Mouse (Mus musculus): ENCODE data around the gene Isoc2b. TPM values are rescaled to one million over a fixed set of nuclear protein-coding genes. Genes with fewer than 3 reads are reported as not detected.
A peak's percentile ranks its signal among the peaks of the same experiment; 100 is the strongest.

Gene Isoc2b
- polyA plus RNA-seq, 1 experiment from 2014 or later: 3.3 TPM

DNA sequence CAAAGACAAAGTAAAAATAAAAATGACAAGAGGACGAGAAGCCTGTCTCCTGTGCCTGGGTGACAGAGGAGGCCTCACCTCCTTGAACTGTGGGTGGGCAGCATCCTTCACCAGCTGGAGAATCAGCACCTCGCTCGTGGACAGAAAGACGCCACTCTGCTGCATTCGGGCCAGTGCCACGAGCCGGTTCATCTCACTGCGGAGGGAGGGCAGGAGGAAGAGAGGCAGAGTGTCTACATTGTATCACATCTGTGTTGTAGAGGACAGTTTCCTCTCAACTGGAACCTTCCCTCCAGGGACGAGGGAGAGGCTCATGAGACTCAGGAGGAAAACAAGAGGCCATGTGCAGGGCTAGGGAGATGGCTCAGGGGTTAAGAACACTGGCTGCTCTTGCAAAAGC is 20.7 kb downstream of the Isoc2b start:
- no peak overlapping the region for H3K9ac ChIP-seq (ENCODE audit: low read length)
- DNase-seq (ENCODE audit: low spot score): no peak
- no peak overlapping the region for H3K27ac ChIP-seq (ENCODE audit: low read depth, low read length)
- H3K4me2 ChIP-seq (ENCODE audit: low read length): no peak overlapping the region
- H3K4me3 ChIP-seq (ENCODE audit: low read depth, low read length): no peak overlapping the region
- H3K27me3 ChIP-seq (replicated peaks; ENCODE audit: control insufficient read depth, insufficient read depth, low read length): no peaks in the 10 kb centered on the region; the same call in 1 of the 2 replicates
- ATAC-seq: no peak
- 65% methylated on average over 9 of the region's 9 CpGs for WGBS
- no peaks in the 10 kb centered on the region for H3K36me3 ChIP-seq (ENCODE audit: control insufficient read depth, insufficient read depth, low read length)
- H3K4me1 ChIP-seq (ENCODE audit: control insufficient read depth, insufficient read depth, low read length): no peaks in the 10 kb centered on the region; the same call in 1 of the 2 replicates
- H3K9me3 ChIP-seq (replicated peaks; ENCODE audit: control insufficient read depth, low read length): no peaks in the 10 kb centered on the region

GRCm38 (mm10) chr7:4844917-4845309 is 25.1 kb downstream of the Isoc2b start:
- Histone ChIP-seq H3K4me2 (ENCODE audit: low read length) (peak overlapping the region; percentile 93), H3K27me3 (replicated peaks; ENCODE audit: control insufficient read depth, insufficient read depth, low read length) (peaks cover 7% of the 10 kb centered on the region), H3K9me3 (replicated peaks; ENCODE audit: control insufficient read depth, low read length) (no peaks in the 10 kb centered on the region), H3K4me1 (ENCODE audit: control insufficient read depth, insufficient read depth, low read length) (peaks cover 19% of the 10 kb centered on the region), H3K27ac (ENCODE audit: low read depth, low read length) (peak overlapping the region; percentile 84), H3K9ac (ENCODE audit: low read length) (peak overlapping the region; percentile 63), H3K36me3 (ENCODE audit: control insufficient read depth, insufficient read depth, low read length) (no peaks in the 10 kb centered on the region), H3K4me3 (ENCODE audit: low read depth, low read length) (peak overlapping the region; percentile 50)
- 3% methylated on average over 13 of the region's 13 CpGs for WGBS
- ATAC-seq: peak; percentile 84
- DNase-seq (ENCODE audit: low spot score): peak; percentile 95

DNA sequence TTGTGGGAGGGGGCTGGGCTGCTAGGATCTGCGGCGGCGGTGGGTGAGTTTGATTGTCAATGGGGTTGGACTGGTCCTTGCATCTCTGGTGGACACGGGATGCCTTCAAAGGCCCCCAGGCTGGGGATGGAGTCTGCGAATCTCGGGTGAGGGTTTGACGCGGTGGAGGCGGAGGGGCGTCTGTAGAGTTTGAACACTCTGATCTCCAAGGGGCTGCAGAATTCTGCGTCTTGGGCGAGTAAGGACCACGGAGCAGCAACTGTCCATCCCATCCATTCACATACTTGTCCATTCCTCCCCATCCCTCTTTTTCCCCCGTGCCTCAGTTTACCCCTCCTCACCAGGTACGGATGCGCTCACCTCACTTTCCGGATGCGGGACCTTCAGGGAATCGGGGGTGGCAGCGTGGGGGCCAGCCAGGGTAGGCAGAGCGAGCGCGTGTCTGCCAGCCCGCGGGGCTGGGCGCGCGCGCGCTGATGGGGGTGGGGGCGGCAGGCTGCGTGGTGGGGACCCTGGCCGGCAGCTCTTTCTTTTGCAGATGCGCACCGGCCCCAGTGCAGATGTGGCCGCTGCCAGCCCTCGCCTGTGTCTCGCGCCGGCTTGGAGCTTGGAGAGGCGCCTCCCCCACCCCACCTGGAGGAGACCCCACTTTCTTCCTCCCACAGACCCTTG is 25.7 kb downstream of the Isoc2b start, which contains the start of gene Shisa7:
Gene Shisa7, minus strand, starts transcription at position 452 of the 672 bp plus-strand sequence.
- H3K4me2 ChIP-seq (ENCODE audit: low read length): peak within 1 kb of the TSS; percentile 93
- ATAC-seq: peak; percentile 64
- no peaks in the 10 kb centered on the region for H3K36me3 ChIP-seq (ENCODE audit: control insufficient read depth, insufficient read depth, low read length)
- peaks cover 19% of the 10 kb centered on the region for H3K4me1 ChIP-seq (ENCODE audit: control insufficient read depth, insufficient read depth, low read length)
- H3K27ac ChIP-seq (ENCODE audit: low read depth, low read length): peak within 1 kb of the TSS; percentile 84
- H3K9ac ChIP-seq (ENCODE audit: low read length): peak within 1 kb of the TSS; percentile 63
- no peak for DNase-seq (ENCODE audit: low spot score)
- H3K9me3 ChIP-seq (replicated peaks; ENCODE audit: control insufficient read depth, low read length): no peaks in the 10 kb centered on the region
- H3K27me3 ChIP-seq (replicated peaks; ENCODE audit: control insufficient read depth, insufficient read depth, low read length): peaks cover 7% of the 10 kb centered on the region
- peak within 1 kb of the TSS; percentile 50 for H3K4me3 ChIP-seq (ENCODE audit: low read depth, low read length)
- WGBS: 1% methylated on average over 39 of the region's 41 CpGs

GRCm38 (mm10) chr7:4843604-4844244 is 26.3 kb downstream of the Isoc2b start:
- Histone ChIP-seq H3K36me3 (ENCODE audit: control insufficient read depth, insufficient read depth, low read length) (no peaks in the 10 kb centered on the region), H3K4me2 (ENCODE audit: low read length) (peak overlapping the region; percentile 93), H3K27ac (ENCODE audit: low read depth, low read length) (peak overlapping the region; percentile 84), H3K4me3 (ENCODE audit: low read depth, low read length) (peak overlapping the region; percentile 50), H3K4me1 (ENCODE audit: control insufficient read depth, insufficient read depth, low read length) (peaks cover 19% of the 10 kb centered on the region), H3K9me3 (replicated peaks; ENCODE audit: control insufficient read depth, low read length) (no peaks in the 10 kb centered on the region), H3K27me3 (replicated peaks; ENCODE audit: control insufficient read depth, insufficient read depth, low read length) (peaks cover 7% of the 10 kb centered on the region), H3K9ac (ENCODE audit: low read length) (peak overlapping the region; percentile 63)
- 1% methylated on average over 34 of the region's 34 CpGs for WGBS
- DNase-seq (ENCODE audit: low spot score): peak; percentile 90
- ATAC-seq: peak; percentile 65

DNA sequence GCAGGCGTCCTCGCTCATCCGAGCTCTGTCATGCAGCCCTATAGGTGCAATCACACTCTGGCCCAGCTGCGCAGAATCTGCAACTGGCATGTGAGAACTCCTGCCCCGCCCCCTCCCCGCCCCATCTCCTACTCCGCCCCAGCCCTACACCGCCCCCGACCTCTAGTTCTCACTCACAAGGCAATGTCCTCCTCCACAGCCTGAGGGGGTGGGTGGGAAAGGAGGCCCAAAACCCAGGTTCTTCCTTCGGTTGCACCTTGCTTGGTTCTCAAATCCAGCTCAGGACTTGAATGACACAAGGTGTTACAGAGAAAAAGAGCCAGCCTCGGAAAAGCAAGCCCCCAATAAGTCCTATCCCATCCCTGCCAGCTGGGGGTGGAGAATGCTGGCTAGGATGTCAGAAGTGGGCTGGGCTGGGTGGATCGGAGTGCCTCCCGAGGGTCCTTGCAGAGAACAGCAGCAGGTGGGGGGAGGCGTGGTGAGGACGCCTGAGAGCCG is 27.4 kb downstream of the Isoc2b start:
- Histone ChIP-seq H3K27me3 (replicated peaks; ENCODE audit: control insufficient read depth, insufficient read depth, low read length) (peaks cover 7% of the 10 kb centered on the region), H3K4me2 (ENCODE audit: low read length) (peak overlapping the region; percentile 93), H3K4me3 (ENCODE audit: low read depth, low read length) (peak overlapping the region; percentile 50), H3K4me1 (ENCODE audit: control insufficient read depth, insufficient read depth, low read length) (peaks cover 19% of the 10 kb centered on the region), H3K9ac (ENCODE audit: low read length) (peak overlapping the region; percentile 38), H3K9me3 (replicated peaks; ENCODE audit: control insufficient read depth, low read length) (no peaks in the 10 kb centered on the region), H3K36me3 (ENCODE audit: control insufficient read depth, insufficient read depth, low read length) (no peaks in the 10 kb centered on the region), H3K27ac (ENCODE audit: low read depth, low read length) (peak overlapping the region; percentile 84)
- ATAC-seq (peak; percentile 38), DNase-seq (ENCODE audit: low spot score) (peak; percentile 45)
- WGBS: under 1% methylated on average over 16 of the region's 16 CpGs

GRCm38 (mm10) chr7:4842077-4842476 is 28.0 kb downstream of the Isoc2b start:
- peak overlapping the region; percentile 84; the same call in 1 of the 2 replicates for H3K27ac ChIP-seq (ENCODE audit: low read depth, low read length)
- H3K4me1 ChIP-seq (ENCODE audit: control insufficient read depth, insufficient read depth, low read length): peaks cover 19% of the 10 kb centered on the region
- H3K9me3 ChIP-seq (replicated peaks; ENCODE audit: control insufficient read depth, low read length): no peaks in the 10 kb centered on the region
- peak; percentile 13 for ATAC-seq
- DNase-seq (ENCODE audit: low spot score): peak; percentile 33
- H3K27me3 ChIP-seq (replicated peaks; ENCODE audit: control insufficient read depth, insufficient read depth, low read length): peaks cover 7% of the 10 kb centered on the region
- H3K4me3 ChIP-seq (ENCODE audit: low read depth, low read length): peak overlapping the region; percentile 50; the same call in 1 of the 2 replicates
- WGBS: 46% methylated on average over 5 of the region's 5 CpGs
- peak overlapping the region; percentile 38 for H3K9ac ChIP-seq (ENCODE audit: low read length)
- peak overlapping the region; percentile 93 for H3K4me2 ChIP-seq (ENCODE audit: low read length)
- no peaks in the 10 kb centered on the region for H3K36me3 ChIP-seq (ENCODE audit: control insufficient read depth, insufficient read depth, low read length)

DNA sequence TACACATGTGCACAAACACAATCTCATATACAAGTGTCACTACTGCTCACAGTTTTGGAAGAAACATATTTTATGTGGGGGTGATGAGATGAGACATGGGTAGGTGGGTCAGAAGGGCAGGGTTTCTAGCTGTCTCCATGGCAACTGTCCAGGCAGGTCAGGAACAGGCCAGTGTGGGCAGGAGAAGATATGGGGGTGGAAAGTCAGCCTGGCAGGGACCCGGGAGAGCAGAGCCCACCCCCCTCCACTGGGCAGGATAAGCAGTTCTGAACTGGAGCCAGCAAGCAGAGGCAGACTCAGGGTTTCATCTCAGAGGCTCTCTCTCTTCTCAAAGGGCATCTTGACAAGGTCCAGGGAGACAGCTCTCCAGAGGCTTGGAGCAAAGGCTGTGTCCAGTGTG is 32.4 kb downstream of the Isoc2b start:
- Histone ChIP-seq H3K27me3 (replicated peaks; ENCODE audit: control insufficient read depth, insufficient read depth, low read length) (no peaks in the 10 kb centered on the region), H3K36me3 (ENCODE audit: control insufficient read depth, insufficient read depth, low read length) (no peaks in the 10 kb centered on the region), H3K27ac (ENCODE audit: low read depth, low read length) (no peak overlapping the region), H3K9me3 (replicated peaks; ENCODE audit: control insufficient read depth, low read length) (no peaks in the 10 kb centered on the region), H3K9ac (ENCODE audit: low read length) (no peak overlapping the region), H3K4me2 (ENCODE audit: low read length) (no peak overlapping the region), H3K4me3 (ENCODE audit: low read depth, low read length) (no peak overlapping the region), H3K4me1 (ENCODE audit: control insufficient read depth, insufficient read depth, low read length) (peaks cover 12% of the 10 kb centered on the region)
- DNase-seq (ENCODE audit: low spot score) (no peak), ATAC-seq (no peak)
- WGBS: 27% methylated on average over 1 of the region's 1 CpGs

DNA sequence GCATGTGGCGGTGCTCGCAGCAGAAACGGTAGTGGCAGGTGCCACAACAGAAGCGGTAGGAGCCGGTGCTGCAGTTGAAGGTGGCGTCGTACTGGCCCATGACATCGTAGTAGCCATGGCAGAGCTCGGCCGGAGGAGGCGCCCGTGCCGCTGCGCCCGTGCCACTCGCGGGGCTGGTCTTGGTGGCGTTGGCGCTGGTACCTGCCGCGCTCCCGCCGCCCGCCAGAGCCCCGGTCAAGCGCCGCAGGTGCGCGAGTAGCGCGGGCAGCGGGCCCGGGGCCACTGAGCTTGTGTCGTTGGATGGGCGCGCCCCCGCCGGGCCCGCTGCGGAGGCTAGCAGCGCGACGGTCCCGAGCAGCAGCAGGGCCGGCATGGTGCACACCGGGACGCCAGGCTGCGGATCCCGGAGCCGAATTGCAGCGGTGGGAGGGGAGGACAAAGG is 33.7 kb downstream of the Isoc2b start:
- H3K4me3 ChIP-seq (ENCODE audit: low read depth, low read length): peak overlapping the region; percentile 52
- H3K4me1 ChIP-seq (ENCODE audit: control insufficient read depth, insufficient read depth, low read length): peaks cover 4% of the 10 kb centered on the region
- DNase-seq (ENCODE audit: low spot score) (peak; percentile 81), ATAC-seq (peak; percentile 93)
- no peaks in the 10 kb centered on the region for H3K9me3 ChIP-seq (replicated peaks; ENCODE audit: control insufficient read depth, low read length)
- no peaks in the 10 kb centered on the region for H3K27me3 ChIP-seq (replicated peaks; ENCODE audit: control insufficient read depth, insufficient read depth, low read length)
- H3K4me2 ChIP-seq (ENCODE audit: low read length): peak overlapping the region; percentile 90
- H3K36me3 ChIP-seq (ENCODE audit: control insufficient read depth, insufficient read depth, low read length): no peaks in the 10 kb centered on the region
- H3K9ac ChIP-seq (ENCODE audit: low read length): peak overlapping the region; percentile 76
- 1% methylated on average over 46 of the region's 51 CpGs for WGBS
- H3K27ac ChIP-seq (ENCODE audit: low read depth, low read length): peak overlapping the region; percentile 70

All from forebrain, embryonic 14.5 days (tissue).